Mouse (Mus musculus) adrenal gland, postnatal 10 days (tissue): ENCODE data around the gene Lpar5. TPM values are rescaled to one million over a fixed set of nuclear protein-coding genes. Genes with fewer than 3 reads are reported as not detected.
"Not testable (repeated sequence)": the region's sequence is repeated elsewhere in the genome, so short reads cannot be mapped to it uniquely, and the experiment has no call there.

Experiments
- DNase-seq: peaks from one replicate; pipeline ENCODE4 v3.0.0; 2021; ENCODE audit warnings: mixed read lengths
- long read RNA-seq, 2 experiments: library from polyadenylated mRNA; stranded (forward); transcript quantifications; one replicate each; pipeline ENCODE4 v2.0.0; 2021
- total RNA-seq, 2 experiments: library from RNA; stranded (reverse); gene quantifications; 2 replicates each; pipeline ENCODE4 v1.2.3; 2021

Lpar5 gene
- total RNA-seq: 1 to 10 TPM in 1 of 2 experiments, under 1 TPM in 1; 0.90 to 1.4 TPM
- long read RNA-seq, experiment 1: 0 reads
- long read RNA-seq, experiment 2: 0 reads

- no peak for DNase-seq
Observed at GRCm38 (mm10) chr6:125067571-125067995, at the start of gene Lpar5. Gene Lpar5, plus strand, starts transcription at chr6:125067920.

GRCm38 (mm10) chr6:125030532-125030931 lies 37.2 kb upstream of the Lpar5 start:
- peak; percentile 70 for DNase-seq

- no peak for DNase-seq
Observed at GRCm38 (mm10) chr6:125031604-125032003, 36.1 kb upstream of the Lpar5 start.

- no peak for DNase-seq
Observed at GRCm38 (mm10) chr6:125038666-125039065, 29.1 kb upstream of the Lpar5 start.

- no peak for DNase-seq
Observed at GRCm38 (mm10) chr6:125039131-125039530, 28.6 kb upstream of the Lpar5 start.

- DNase-seq: peak; percentile 91
Observed at GRCm38 (mm10) chr6:125039533-125040153, 28.1 kb upstream of the Lpar5 start, which contains the start of gene Ing4. Gene Ing4, plus strand, starts transcription at chr6:125039760.

- DNase-seq: no peak
Observed at GRCm38 (mm10) chr6:125040221-125040620, 27.5 kb upstream of the Lpar5 start.

- no peak for DNase-seq
Observed at GRCm38 (mm10) chr6:125041047-125041446, 26.7 kb upstream of the Lpar5 start.

- no peak for DNase-seq
Observed at GRCm38 (mm10) chr6:125042081-125042480, 25.6 kb upstream of the Lpar5 start.

- DNase-seq: peak; percentile 90
Observed at GRCm38 (mm10) chr6:125046691-125047090, 21.0 kb upstream of the Lpar5 start.

DNA sequence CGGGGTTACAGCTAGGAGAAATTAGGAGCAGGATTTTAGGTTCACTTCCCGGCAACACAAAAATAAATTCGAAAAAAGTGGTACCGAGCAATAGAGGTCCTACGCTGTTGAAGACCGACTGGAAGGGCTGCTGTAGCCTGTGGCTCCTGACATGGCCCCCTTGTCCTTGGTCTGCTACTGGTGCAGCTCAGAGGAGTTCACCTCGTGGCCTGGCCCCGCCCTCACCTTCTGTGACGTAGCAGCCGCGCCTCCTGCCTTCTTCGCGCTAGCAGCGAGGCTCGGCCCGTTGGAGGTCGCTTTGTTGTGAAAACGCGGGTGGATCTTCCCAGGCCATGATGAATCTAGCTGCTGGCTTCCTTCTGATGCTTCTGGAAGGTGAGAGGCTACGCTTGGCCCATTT lies 18.0 kb upstream of the Lpar5 start, which contains the start of gene Acrbp:
TSS of gene Acrbp (plus strand) at position 12 of the 400 bp plus-strand sequence.
- no peak for DNase-seq

DNA sequence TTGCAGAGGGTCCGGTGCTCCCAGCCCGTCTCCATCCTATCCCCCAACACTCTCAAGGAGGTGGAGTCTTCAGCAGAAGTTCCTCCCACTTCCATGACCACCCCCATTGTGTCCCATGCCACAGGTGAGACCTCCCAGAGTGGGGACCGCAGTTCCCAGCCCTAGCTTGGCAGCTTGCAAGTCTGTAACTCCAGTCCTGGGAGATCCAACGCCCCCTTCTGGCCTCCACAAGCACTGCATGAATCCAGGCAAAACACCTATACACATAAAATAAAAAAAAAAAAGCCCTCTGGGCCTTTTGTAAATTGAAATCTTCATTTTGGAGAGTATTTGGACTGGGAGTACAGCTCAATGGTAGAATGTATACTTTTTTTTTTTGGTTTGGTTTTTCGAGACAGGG lies 16.5 kb upstream of the Lpar5 start:
- DNase-seq: no peak

DNA sequence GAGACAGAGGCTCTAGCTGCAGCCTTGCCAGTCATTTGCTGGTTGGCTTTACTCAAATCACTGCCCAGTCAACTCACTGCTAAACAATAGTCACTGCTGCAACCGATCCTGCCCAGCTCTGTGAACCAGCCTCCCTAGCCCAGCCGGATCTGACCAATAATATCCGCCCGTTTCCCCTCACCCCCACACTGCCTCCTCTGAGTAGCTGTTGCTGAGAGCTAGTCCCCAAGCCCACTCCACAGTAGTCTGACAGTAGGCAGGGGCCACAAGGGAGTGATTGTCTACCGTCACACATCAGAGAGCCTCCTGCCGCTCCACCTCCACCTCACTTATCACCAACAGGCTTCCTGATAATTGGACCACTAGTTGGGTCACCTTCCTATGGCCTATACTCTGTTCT lies 6.2 kb upstream of the Lpar5 start:
- no peak for DNase-seq

- DNase-seq: no peak
Observed at GRCm38 (mm10) chr6:125062511-125062910, 5.2 kb upstream of the Lpar5 start.

- DNase-seq: no peak
Observed at GRCm38 (mm10) chr6:125063906-125064305, 3.8 kb upstream of the Lpar5 start.

GRCm38 (mm10) chr6:125065223-125065622 lies 2.5 kb upstream of the Lpar5 start:
- not testable (repeated sequence) for DNase-seq

DNA sequence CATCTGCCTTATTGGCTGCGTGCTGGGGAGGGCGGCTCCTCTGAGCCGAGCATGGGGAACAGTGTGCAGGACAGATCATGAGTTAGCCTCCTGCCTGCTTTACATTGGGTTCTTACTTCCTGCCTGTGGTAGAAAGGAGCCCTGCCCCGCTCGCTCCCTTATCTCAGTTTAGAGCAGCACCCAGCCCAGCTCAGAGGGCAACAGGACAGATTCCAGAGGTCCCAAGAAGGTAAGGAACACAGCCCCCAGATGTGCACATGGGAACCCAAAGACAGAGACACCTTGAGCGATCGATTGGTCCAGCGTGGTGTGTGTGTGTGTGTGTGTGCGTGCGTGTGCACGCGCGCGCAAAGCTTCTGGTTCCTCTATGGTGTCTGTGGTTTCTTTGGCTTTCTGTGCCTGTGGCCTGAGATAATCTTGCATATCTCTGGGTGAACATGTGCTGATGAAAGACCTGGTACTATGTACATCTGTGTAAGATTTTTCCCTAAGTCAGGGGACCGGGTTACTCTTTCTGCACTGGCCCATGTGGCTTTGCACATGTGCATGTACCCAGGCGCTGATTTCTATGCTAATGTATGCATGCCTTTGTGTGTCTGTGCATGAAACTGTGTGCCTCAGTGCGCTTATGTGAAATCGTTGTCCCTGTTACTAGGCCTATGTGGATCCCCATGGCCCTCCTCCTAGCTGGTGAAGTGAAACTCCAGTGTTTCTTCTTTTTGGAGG lies 3.6 kb downstream of the Lpar5 start:
- no peak for DNase-seq

- peak; percentile 79 for DNase-seq
Observed at GRCm38 (mm10) chr6:125071896-125072279, 4.2 kb downstream of the Lpar5 start.

DNA sequence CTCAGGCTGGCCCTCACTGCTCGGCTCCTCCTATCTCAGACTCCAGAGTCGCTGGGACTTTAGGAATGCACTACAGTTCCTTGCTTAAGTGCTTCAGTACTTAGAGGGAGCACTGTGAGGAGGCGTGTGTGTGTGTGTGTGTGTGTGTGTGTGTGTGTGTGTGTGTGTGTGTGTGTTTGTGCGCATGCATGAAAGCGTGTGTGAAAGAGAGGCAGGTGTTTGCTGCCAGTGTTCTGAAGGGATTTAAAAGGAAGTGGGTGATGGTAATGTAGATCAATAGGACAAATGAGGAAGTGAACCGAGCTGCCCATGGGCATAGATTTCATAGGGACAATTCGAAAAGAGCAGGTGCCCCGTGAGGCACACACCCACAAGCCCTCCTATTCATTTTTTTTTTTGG lies 6.1 kb downstream of the Lpar5 start:
- no peak for DNase-seq

DNA sequence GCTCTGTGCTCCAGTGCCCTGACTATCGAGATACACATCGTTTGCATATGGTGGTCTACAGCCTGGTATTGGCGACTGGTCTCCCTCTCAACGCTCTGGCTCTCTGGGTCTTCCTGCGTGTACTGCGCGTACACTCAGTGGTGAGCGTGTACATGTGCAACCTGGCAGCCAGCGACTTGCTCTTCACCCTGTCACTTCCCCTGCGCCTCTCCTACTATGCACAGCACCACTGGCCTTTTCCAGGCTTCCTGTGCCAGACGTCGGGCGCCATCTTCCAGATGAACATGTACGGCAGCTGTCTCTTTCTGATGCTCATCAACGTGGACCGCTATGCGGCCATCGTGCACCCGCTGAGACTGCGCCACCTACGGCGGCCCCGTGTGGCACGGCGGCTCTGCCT lies 13.7 kb downstream of the Lpar5 start:
- no peak for DNase-seq

DNA sequence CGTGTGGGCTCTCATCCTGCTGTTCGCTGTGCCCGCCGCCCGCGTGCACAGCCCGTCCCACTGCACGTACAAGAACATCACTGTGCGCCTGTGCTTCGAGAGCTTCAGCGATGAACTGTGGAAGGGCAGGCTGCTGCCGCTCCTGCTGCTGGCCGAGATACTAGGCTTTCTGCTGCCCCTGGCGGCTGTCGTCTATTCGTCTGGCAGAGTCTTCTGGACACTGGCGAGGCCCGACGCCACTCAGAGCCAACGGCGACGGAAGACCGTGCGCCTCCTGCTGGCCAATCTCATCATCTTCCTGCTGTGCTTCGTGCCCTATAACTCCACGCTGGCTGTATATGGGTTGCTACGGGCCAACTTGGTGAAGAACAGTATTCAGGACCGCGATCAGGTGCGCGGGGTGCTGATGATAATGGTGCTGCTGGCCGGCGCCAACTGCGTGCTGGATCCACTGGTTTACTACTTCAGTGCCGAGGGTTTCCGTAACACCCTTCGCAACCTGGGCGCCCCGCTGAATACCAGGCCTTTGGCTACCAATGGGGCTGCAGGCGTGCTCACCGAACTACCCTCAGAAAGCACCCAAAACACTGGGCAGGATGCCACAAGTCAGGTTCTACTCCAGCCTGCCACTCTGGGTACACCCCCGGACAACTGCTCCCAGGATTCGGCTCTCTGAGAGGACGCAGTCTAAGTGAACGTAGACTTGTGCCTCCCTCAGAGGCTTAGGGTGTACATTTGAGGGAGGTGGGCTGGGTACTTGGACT lies 14.3 kb downstream of the Lpar5 start:
- DNase-seq: peak; percentile 93

DNA sequence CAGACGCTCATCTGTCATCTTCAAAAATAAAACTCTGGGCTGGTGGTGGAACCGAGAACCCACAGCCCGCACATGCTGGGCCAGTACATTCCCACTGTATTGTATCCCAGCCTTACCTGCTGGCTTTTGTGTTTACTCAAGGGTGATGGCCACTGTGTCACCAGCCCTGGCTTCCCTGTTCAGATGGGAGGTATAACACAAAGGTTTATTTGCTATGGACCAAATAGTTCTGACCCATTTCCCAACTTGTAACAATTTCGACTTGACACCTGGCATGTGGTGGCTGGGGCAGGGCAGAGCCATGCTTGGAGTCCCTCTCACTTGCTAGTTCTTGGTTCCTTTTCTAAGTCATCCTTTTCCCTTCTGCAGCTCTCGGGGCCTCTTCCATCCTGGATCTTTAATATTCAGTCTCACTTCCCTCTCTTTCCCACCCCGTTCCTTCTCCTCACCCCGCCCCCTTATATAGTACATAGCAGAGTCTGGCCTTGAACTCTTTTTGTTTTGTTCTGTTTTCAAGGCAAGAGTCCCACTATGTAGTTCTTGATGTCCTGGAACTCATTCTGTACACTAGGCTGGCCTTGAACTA lies 15.2 kb downstream of the Lpar5 start:
- no peak for DNase-seq

DNA sequence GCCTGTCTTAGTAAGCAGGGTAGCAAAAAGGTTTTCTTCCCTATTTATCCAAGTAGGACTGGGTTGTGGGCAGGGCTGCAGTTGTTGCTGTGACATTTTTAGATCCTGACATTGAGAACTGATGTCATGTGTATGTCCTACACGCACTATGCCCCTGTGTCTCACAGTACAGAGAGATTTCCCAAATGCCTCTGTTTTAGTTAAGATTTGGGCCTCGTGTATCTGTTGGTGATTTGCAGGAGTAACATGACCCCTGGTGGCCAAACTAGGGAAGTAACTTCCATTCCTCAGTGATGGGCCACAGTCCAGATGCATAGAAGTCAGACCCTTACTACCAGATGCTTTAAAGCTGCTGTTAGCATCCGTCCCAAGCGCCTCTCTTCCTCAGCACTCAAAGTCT lies 16.7 kb downstream of the Lpar5 start:
- DNase-seq: peak; percentile 74
